Mouse (Mus musculus): ENCODE measurements around the gene Cask. TPM values are rescaled to one million over a fixed set of nuclear protein-coding genes. Genes with fewer than 3 reads are reported as not detected.

Cask gene
- polyA plus RNA-seq, 1 experiment from 2014 or later, result 17.8 TPM

- Histone ChIP-seq H3K27ac (no peak overlapping the region), H3K4me2 (no peak overlapping the region), H3K4me1 (no peaks in the 10 kb centered on the region), H3K36me3 (replicated peaks) (no peaks in the 10 kb centered on the region), H3K4me3 (replicated peaks) (no peak overlapping the region), H3K27me3 (peaks cover 24% of the 10 kb centered on the region), H3K9ac (no peak overlapping the region), H3K9me3 (no peaks in the 10 kb centered on the region)
- ATAC-seq (ENCODE audit: low FRiP score), result no peak
- WGBS, result 82% methylated on average over 9 of the region's 9 CpGs
These were observed 381.7 kb downstream of the Cask start for GRCm38 (mm10) chrX:13469160-13470116.

GRCm38 (mm10) chrX:13467121-13467571 is 384.0 kb downstream of the Cask start:
- Histone ChIP-seq H3K9me3 (no peaks in the 10 kb centered on the region), H3K4me3 (replicated peaks) (no peak overlapping the region), H3K4me2 (no peak overlapping the region), H3K27ac (no peak overlapping the region), H3K36me3 (replicated peaks) (no peaks in the 10 kb centered on the region), H3K27me3 (peaks cover 23% of the 10 kb centered on the region), H3K4me1 (no peaks in the 10 kb centered on the region), H3K9ac (no peak overlapping the region)
- no peak for ATAC-seq (ENCODE audit: low FRiP score)
- WGBS, result 80% methylated on average over 6 of the region's 6 CpGs

Small RNA genes lying within 50 kb of the gene (microRNA-seq; reads per million reads assigned to microRNA genes)
- not detected for gene Gm25246

Other genes starting within 250 kb of the Cask start
- gene Gpr34, start 219.3 kb downstream of the Cask start, polyA plus RNA-seq (2016; fragmentation: Nextera tagmentation; extraction: Ambion mirVana), result 1.6 and 2.3 TPM in 2 replicates
- 0.42 and 0.84 TPM in 2 replicates for gene Gpr82, start 190.0 kb downstream of the Cask start, polyA plus RNA-seq (2016; fragmentation: Nextera tagmentation; extraction: Ambion mirVana)

All from forebrain, embryonic 12.5 days (tissue).